ENCODE assay signal across 8 mouse cellular contexts in genomic region chr17:46858749-46859444, GRCm38 (mm10). TPM values are rescaled to one million over a fixed set of nuclear protein-coding genes. Genes with fewer than 3 reads are reported as not detected.
A peak's percentile ranks its signal among the peaks of the same experiment; 100 is the strongest.
DNase-seq lines count a peak whose midpoint lies in the region; ATAC-seq lines count a peak whose summit lies in the region.

No protein-coding gene starts in this region.

- H3K27ac ChIP-seq in forebrain, embryonic 13.5 days, result peak overlapping the region; percentile 100
- peak overlapping the region; percentile 97 for H3K27ac ChIP-seq in liver, embryonic 15.5 days (replicated peaks)

- intact Hi-C loops in gastrocnemius, postnatal 14 days (cut with DNase I; ENCODE audit: low total_unique reads), result no loop called here
- intact Hi-C loops in left cerebral cortex, postnatal 36 days (cut with DNase I), result loop anchor here (5.0 kb wide), 1 partner anchor 77 kb away; the partner anchor contains the start of gene Rpl7l1

- WGBS in forebrain, embryonic 13.5 days, result 19% methylated on average over 9 of the region's 9 CpGs
- WGBS in liver, embryonic 15.5 days (ENCODE audit: insufficient replicate concordance), result 19% methylated on average over 9 of the region's 9 CpGs

- H3K27me3 ChIP-seq in forebrain, embryonic 13.5 days, result no peaks in the 10 kb centered on the region
- H3K27me3 ChIP-seq in liver, embryonic 15.5 days, result no peaks in the 10 kb centered on the region

- no peaks in the 10 kb centered on the region for H3K36me3 ChIP-seq in forebrain, embryonic 13.5 days (ENCODE audit: poor library complexity, severe bottlenecking)
- H3K36me3 ChIP-seq in liver, embryonic 15.5 days (replicated peaks), result no peaks in the 10 kb centered on the region

- peak; percentile 47 for DNase-seq in embryo, embryonic 11 days
- no peak for DNase-seq in embryo, embryonic 10 days (ENCODE audit: low spot score)
- DNase-seq in A20 (ENCODE audit: low read depth, low spot score), result peak; percentile 87
- no peak for DNase-seq in frontal cortex, postnatal 14 days (ENCODE audit: low spot score in 2 of 2)
- DNase-seq in gastrocnemius, postnatal 14 days, result no peak
- no peak for DNase-seq in left cerebral cortex, postnatal 36 days (ENCODE audit: low spot score in 2 of 2)

- ATAC-seq in forebrain, embryonic 13.5 days, result no peak
- no peak for ATAC-seq in liver, embryonic 15.5 days (ENCODE audit: insufficient read depth)

- peak overlapping the region; percentile 99 for H3K9ac ChIP-seq in forebrain, embryonic 13.5 days
- H3K9ac ChIP-seq in liver, embryonic 15.5 days, result peak overlapping the region; percentile 99

- H3K4me1 ChIP-seq in forebrain, embryonic 13.5 days, result peaks cover 45% of the 10 kb centered on the region
- peaks cover 30% of the 10 kb centered on the region for H3K4me1 ChIP-seq in liver, embryonic 15.5 days (replicated peaks)

- H3K9me3 ChIP-seq in forebrain, embryonic 13.5 days (replicated peaks), result no peaks in the 10 kb centered on the region
- H3K9me3 ChIP-seq in liver, embryonic 15.5 days (replicated peaks), result no peaks in the 10 kb centered on the region

- H3K4me3 ChIP-seq in forebrain, embryonic 13.5 days, result peak overlapping the region; percentile 80
- H3K4me3 ChIP-seq in liver, embryonic 15.5 days (replicated peaks), result peak overlapping the region; percentile 86

- H3K4me2 ChIP-seq in forebrain, embryonic 13.5 days, result peak overlapping the region; percentile 74
- H3K4me2 ChIP-seq in liver, embryonic 15.5 days, result peak overlapping the region; percentile 79

RNA-seq across cellular contexts. Expression of gene Bicral, which starts 0.6 kb away (rescaled TPM):
- 5.2 and 5.8 TPM in 2 replicates for polyA plus RNA-seq in forebrain, embryonic 13.5 days (2015; fragmentation: Nextera tagmentation; extraction: Ambion mirVana)
- 2.6 and 2.9 TPM in 2 replicates for polyA plus RNA-seq in liver, embryonic 15.5 days (2015; fragmentation: Nextera tagmentation; extraction: Ambion mirVana)
- total RNA-seq in gastrocnemius, postnatal 14 days (2021), result 10 to 100 TPM in 1 of 2 experiments, 1 to 10 TPM in 1; 9.4 to 10.5 TPM
- 10 to 100 TPM; 52.7 to 58.5 TPM for total RNA-seq in left cerebral cortex, postnatal 36 days (2021)

RNA-seq across cellular contexts. Expression of gene Tbcc, which starts 31.6 kb away (rescaled TPM):
- polyA plus RNA-seq in forebrain, embryonic 13.5 days (2015; fragmentation: Nextera tagmentation; extraction: Ambion mirVana), result 51.3 and 53.5 TPM in 2 replicates
- 20.9 and 23.2 TPM in 2 replicates for polyA plus RNA-seq in liver, embryonic 15.5 days (2015; fragmentation: Nextera tagmentation; extraction: Ambion mirVana)
- 10 to 100 TPM; 12.9 to 14.5 TPM for total RNA-seq in gastrocnemius, postnatal 14 days (2021)
- 10 to 100 TPM; 33.4 to 37.6 TPM for total RNA-seq in left cerebral cortex, postnatal 36 days (2021)

RNA-seq across cellular contexts. Expression of gene Prph2, which starts 51.4 kb away (rescaled TPM):
- polyA plus RNA-seq in forebrain, embryonic 13.5 days (2015; fragmentation: Nextera tagmentation; extraction: Ambion mirVana), result not detected in 2 replicates
- polyA plus RNA-seq in liver, embryonic 15.5 days (2015; fragmentation: Nextera tagmentation; extraction: Ambion mirVana), result not detected in 2 replicates
- total RNA-seq in gastrocnemius, postnatal 14 days (2021), result not detected
- total RNA-seq in left cerebral cortex, postnatal 36 days (2021), result not detected

Comparison
In these comparisons a context has a peak if more than half of its experiments do, and no peak if none do; other contexts are left out.
1. DNase-seq: peak in embryo, embryonic 11 days (single experiment) and A20 (single experiment); none in embryo, embryonic 10 days (single experiment), frontal cortex, postnatal 14 days (0 of 2), gastrocnemius, postnatal 14 days (single experiment) and left cerebral cortex, postnatal 36 days (0 of 2).
2. RNA of gene Bicral, which starts 0.6 kb away (total RNA-seq): 52.7 to 58.5 TPM in left cerebral cortex, postnatal 36 days; 9.4 to 10.5 TPM in gastrocnemius, postnatal 14 days; every median in the first group is over 4 times any median in the second.